Mouse (Mus musculus) adrenal gland, adult 2 months (tissue): ENCODE results near the gene Ptpa. TPM values are rescaled to one million over a fixed set of nuclear protein-coding genes. Genes with fewer than 3 reads are reported as not detected.

Experiments
- microRNA-seq, 2 experiments: library from miRNA; unstranded; fragments of <30 nt; microRNA quantifications; one replicate each; pipeline ENCODE4 v1.2.0; 2021
- polyA plus RNA-seq: library from polyadenylated mRNA; depleted of rRNA; stranded (reverse); fragments of >200 nt; gene quantifications from 2 replicates; pipeline ENCODE4 v1.2.3, GENCODE M21; 2012; rRNA removed
- total RNA-seq, 2 experiments: library from RNA; stranded (reverse); gene quantifications; 2 replicates each; pipeline ENCODE4 v1.2.3; 2021

The Ptpa gene
- total and polyA plus RNA-seq, 3 experiments: 124 to 242 (median 147) TPM

Small RNAs within 50 kb of the gene (microRNA-seq; reads per million reads assigned to microRNA genes)
- gene Gm47292: 0 reads per million in 2 experiments

Other genes starting within 250 kb of the Ptpa start
- gene Endog, start 244.5 kb upstream of the Ptpa start, total RNA-seq: 10 to 100 TPM; 29.2 to 42.5 TPM
- 134 and 158 TPM in 2 replicates for gene Endog, start 244.5 kb upstream of the Ptpa start, polyA plus RNA-seq
- gene Spout1, start 237.6 kb upstream of the Ptpa start, total RNA-seq: 10 to 100 TPM; 18.7 to 23.6 TPM
- gene Spout1, start 237.6 kb upstream of the Ptpa start, polyA plus RNA-seq: 28.5 and 36.4 TPM in 2 replicates
- 10 to 100 TPM; 22.1 to 23.9 TPM for gene Kyat1, start 210.2 kb upstream of the Ptpa start, total RNA-seq
- 28.7 and 37.3 TPM in 2 replicates for gene Kyat1, start 210.2 kb upstream of the Ptpa start, polyA plus RNA-seq
- gene Lrrc8a, start 178.3 kb upstream of the Ptpa start, total RNA-seq: 10 to 100 TPM; 59.3 to 65.7 TPM
- gene Lrrc8a, start 178.3 kb upstream of the Ptpa start, polyA plus RNA-seq: 40.5 and 44.8 TPM in 2 replicates
- gene Gm28035, start 175.5 kb upstream of the Ptpa start, total RNA-seq: 1 to 10 TPM in 1 of 2 experiments, under 1 TPM in 1; 0.97 to 1.9 TPM
- 14.0 and 15.0 TPM in 2 replicates for gene Gm28035, start 175.5 kb upstream of the Ptpa start, polyA plus RNA-seq
- 10 to 100 TPM; 17.5 to 18.0 TPM for gene Phyhd1, start 149.8 kb upstream of the Ptpa start, total RNA-seq
- 8.5 and 18.3 TPM in 2 replicates for gene Phyhd1, start 149.8 kb upstream of the Ptpa start, polyA plus RNA-seq
- not detected for gene Gm28038, start 135.0 kb upstream of the Ptpa start, total RNA-seq
- gene Gm28038, start 135.0 kb upstream of the Ptpa start, polyA plus RNA-seq: not detected in 2 replicates
- gene Dolk, start 129.7 kb upstream of the Ptpa start, total RNA-seq: 10 to 100 TPM; 39.5 to 61.5 TPM
- gene Dolk, start 129.7 kb upstream of the Ptpa start, polyA plus RNA-seq: 39.0 and 42.2 TPM in 2 replicates
- gene Nup188, start 129.6 kb upstream of the Ptpa start, total RNA-seq: 10 to 100 TPM; 24.9 to 31.1 TPM
- 54.4 and 66.6 TPM in 2 replicates for gene Nup188, start 129.6 kb upstream of the Ptpa start, polyA plus RNA-seq
- gene Sh3glb2, start 56.7 kb upstream of the Ptpa start, total RNA-seq: 10 to 100 TPM; 74.8 to 80.1 TPM
- gene Sh3glb2, start 56.7 kb upstream of the Ptpa start, polyA plus RNA-seq: 270 and 325 TPM in 2 replicates
- 100 to 1,000 TPM in 1 of 2 experiments, 10 to 100 TPM in 1; 71.7 to 111 TPM for gene Miga2, start 51.8 kb upstream of the Ptpa start, total RNA-seq
- gene Miga2, start 51.8 kb upstream of the Ptpa start, polyA plus RNA-seq: 55.8 and 68.1 TPM in 2 replicates
- gene Dolpp1, start 23.8 kb upstream of the Ptpa start, total RNA-seq: 10 to 100 TPM; 16.5 to 21.9 TPM
- gene Dolpp1, start 23.8 kb upstream of the Ptpa start, polyA plus RNA-seq: 70.6 and 82.0 TPM in 2 replicates
- gene Crat, start 226 bp upstream of the Ptpa start, total RNA-seq: 100 to 1,000 TPM; 216 to 274 TPM
- gene Crat, start 226 bp upstream of the Ptpa start, polyA plus RNA-seq: 326 and 448 TPM in 2 replicates
- gene Ier5l, start 58.2 kb downstream of the Ptpa start, total RNA-seq: 1 to 10 TPM; 2.4 to 7.8 TPM
- gene Ier5l, start 58.2 kb downstream of the Ptpa start, polyA plus RNA-seq: 30.6 and 39.4 TPM in 2 replicates
- 1 to 10 TPM; 1.1 to 1.8 TPM for gene Cstad, start 179.0 kb downstream of the Ptpa start, total RNA-seq
- 0.29 and 0.30 TPM in 2 replicates for gene Cstad, start 179.0 kb downstream of the Ptpa start, polyA plus RNA-seq